7 mouse cellular contexts compared by ENCODE assay signal in the genomic region with DNA sequence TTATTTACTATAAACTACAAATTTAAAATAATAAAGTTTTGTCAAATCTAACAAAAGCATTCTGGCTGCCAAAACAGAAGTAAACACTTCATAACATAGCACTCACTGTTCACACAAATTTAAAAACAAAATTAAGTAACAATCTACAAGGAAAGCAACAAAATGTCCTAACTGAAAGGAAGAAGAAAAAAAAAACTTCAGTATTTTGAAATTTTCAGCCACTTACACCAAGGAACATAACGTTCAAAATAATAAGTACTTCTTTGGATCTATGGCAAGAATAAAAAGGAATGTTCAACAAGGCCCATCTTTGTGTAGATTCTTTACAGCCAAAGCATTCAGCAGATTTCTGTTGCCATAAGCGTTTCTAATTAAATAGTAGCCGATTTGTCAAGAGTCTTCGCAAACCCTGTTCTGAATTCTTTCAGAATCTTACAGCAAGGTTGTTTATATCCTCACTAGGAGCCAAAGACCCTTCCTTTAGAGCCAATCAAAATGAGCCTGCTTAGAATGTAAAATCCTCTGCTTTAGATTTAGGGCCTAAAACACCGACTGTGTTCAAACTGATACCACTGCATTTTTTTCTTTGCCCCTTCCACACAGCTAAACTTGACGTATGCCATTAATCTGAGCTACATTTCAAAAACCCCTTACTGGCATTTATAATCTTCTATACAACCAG. TPM values are rescaled to one million over a fixed set of nuclear protein-coding genes. Genes with fewer than 3 reads are reported as not detected.
DNase-seq lines count a peak whose midpoint lies in the region; ATAC-seq and TF ChIP-seq lines count a peak whose summit lies in the region.

No protein-coding gene starts in this region.

- WGBS in spleen, adult 2 months, result 5% methylated on average over 6 of the region's 6 CpGs
- WGBS in limb, embryonic 12.5 days, result 13% methylated on average over 6 of the region's 6 CpGs
- 2% methylated on average over 6 of the region's 6 CpGs for WGBS in stomach, embryonic 16.5 days

- H3K27me3 ChIP-seq in spleen, adult 2 months (ENCODE audit: control insufficient read depth, insufficient read depth, low read length), result no peaks in the 10 kb centered on the region
- no peaks in the 10 kb centered on the region for H3K27me3 ChIP-seq in limb, embryonic 12.5 days
- H3K27me3 ChIP-seq in stomach, embryonic 16.5 days (ENCODE audit: control insufficient read depth, insufficient read depth, low read length), result no peaks in the 10 kb centered on the region

- H3K4me2 ChIP-seq in limb, embryonic 12.5 days, result peak overlapping the region; percentile 80
- peak overlapping the region; percentile 90 for H3K4me2 ChIP-seq in stomach, embryonic 16.5 days (ENCODE audit: low read depth, low read length)

- no peak for DNase-seq in spleen, adult 2 months (ENCODE audit: low read depth in 1 of 2, low spot score in 2 of 2)
- no peak for DNase-seq in spleen, postnatal 36 days (ENCODE audit: low spot score in 2 of 2)
- DNase-seq in layer of hippocampus, adult 9-10 months (ENCODE audit: low spot score), result no peak
- no peak for DNase-seq in cerebellum, adult 11-12 months

- no peaks in the 10 kb centered on the region for H3K36me3 ChIP-seq in spleen, adult 2 months (ENCODE audit: control insufficient read depth, insufficient read depth, low read length)
- no peaks in the 10 kb centered on the region for H3K36me3 ChIP-seq in limb, embryonic 12.5 days
- H3K36me3 ChIP-seq in stomach, embryonic 16.5 days (ENCODE audit: control insufficient read depth, insufficient read depth, low read length), result no peaks in the 10 kb centered on the region

- no peaks in the 10 kb centered on the region for H3K9me3 ChIP-seq in limb, embryonic 12.5 days
- no peaks in the 10 kb centered on the region for H3K9me3 ChIP-seq in stomach, embryonic 16.5 days (replicated peaks; ENCODE audit: control insufficient read depth, low read length)

- peaks cover 6% of the 10 kb centered on the region; the same call in 1 of the 2 replicates for H3K4me1 ChIP-seq in spleen, adult 2 months (ENCODE audit: control insufficient read depth, insufficient read depth, insufficient read length)
- H3K4me1 ChIP-seq in embryonic fibroblast, embryonic 13.5 days (ENCODE audit: control insufficient read depth, insufficient read depth, low read length), result peaks cover 6% of the 10 kb centered on the region; the same call in 1 of the 2 replicates
- peaks cover 25% of the 10 kb centered on the region for H3K4me1 ChIP-seq in limb, embryonic 12.5 days (replicated peaks)
- peaks cover 16% of the 10 kb centered on the region for H3K4me1 ChIP-seq in stomach, embryonic 16.5 days (ENCODE audit: control insufficient read depth, insufficient read depth, low read length)

- no peak for TF ChIP-seq POLR2A in spleen, adult 2 months (IDR thresholded peaks at IDR 0.05; ENCODE audit: low read depth, low read length)
- TF ChIP-seq POLR2A in embryonic fibroblast, embryonic 13.5 days (IDR thresholded peaks at IDR 0.05; ENCODE audit: low read depth, low read length), result no peak

- H3K27ac ChIP-seq in spleen, adult 2 months (ENCODE audit: insufficient read depth, low read length), result no peak overlapping the region
- H3K27ac ChIP-seq in embryonic fibroblast, embryonic 13.5 days (ENCODE audit: insufficient read depth, low read length), result no peak overlapping the region
- no peak overlapping the region for H3K27ac ChIP-seq in limb, embryonic 12.5 days
- peak overlapping the region; percentile 99 for H3K27ac ChIP-seq in stomach, embryonic 16.5 days (ENCODE audit: low read length)

- peak overlapping the region; percentile 94 for H3K4me3 ChIP-seq in spleen, adult 2 months (ENCODE audit: extremely low read depth, insufficient read depth, insufficient read length)
- peak overlapping the region; percentile 98 for H3K4me3 ChIP-seq in embryonic fibroblast, embryonic 13.5 days (ENCODE audit: insufficient read depth, low read length)
- peak overlapping the region; percentile 84 for H3K4me3 ChIP-seq in limb, embryonic 12.5 days (replicated peaks)
- H3K4me3 ChIP-seq in stomach, embryonic 16.5 days (replicated peaks; ENCODE audit: low read length), result peak overlapping the region; percentile 94

- no peak for ATAC-seq in limb, embryonic 12.5 days (ENCODE audit: insufficient number of reproducible peaks, insufficient read depth, low FRiP score, low TSS enrichment, low read depth)
- ATAC-seq in stomach, embryonic 16.5 days (ENCODE audit: insufficient read depth, low FRiP score), result no peak

- H3K9ac ChIP-seq in limb, embryonic 12.5 days (replicated peaks), result peak overlapping the region; percentile 97
- peak overlapping the region; percentile 100 for H3K9ac ChIP-seq in stomach, embryonic 16.5 days (ENCODE audit: low read length)

- TF ChIP-seq CTCF in spleen, adult 2 months (IDR thresholded peaks at IDR 0.05; ENCODE audit: extremely low read depth, insufficient read depth, insufficient read length, insufficient replicate concordance), result no peak
- no peak for TF ChIP-seq CTCF in embryonic fibroblast, embryonic 13.5 days (IDR thresholded peaks at IDR 0.05; ENCODE audit: borderline replicate concordance, insufficient read depth, low read length)

RNA-seq across cellular contexts. Expression of gene Ranbp9, which starts 1.9 kb away (rescaled TPM):
- polyA plus RNA-seq in spleen, adult 2 months (2012; rRNA removed), result 14.4 and 15.7 TPM in 2 replicates
- polyA plus RNA-seq in embryonic fibroblast, embryonic 13.5 days (2011; ENCODE audit: insufficient read length, low read depth, missing spikeins), result 55.4 and 74.1 TPM in 2 replicates
- 9.7 and 10.0 TPM in 2 replicates for polyA plus RNA-seq in limb, embryonic 12.5 days (2016; fragmentation: Nextera tagmentation; extraction: Ambion mirVana)
- 7.0 and 7.9 TPM in 2 replicates for polyA plus RNA-seq in stomach, embryonic 16.5 days (2015; fragmentation: Nextera tagmentation; extraction: Ambion mirVana)
